In the genomic region with DNA sequence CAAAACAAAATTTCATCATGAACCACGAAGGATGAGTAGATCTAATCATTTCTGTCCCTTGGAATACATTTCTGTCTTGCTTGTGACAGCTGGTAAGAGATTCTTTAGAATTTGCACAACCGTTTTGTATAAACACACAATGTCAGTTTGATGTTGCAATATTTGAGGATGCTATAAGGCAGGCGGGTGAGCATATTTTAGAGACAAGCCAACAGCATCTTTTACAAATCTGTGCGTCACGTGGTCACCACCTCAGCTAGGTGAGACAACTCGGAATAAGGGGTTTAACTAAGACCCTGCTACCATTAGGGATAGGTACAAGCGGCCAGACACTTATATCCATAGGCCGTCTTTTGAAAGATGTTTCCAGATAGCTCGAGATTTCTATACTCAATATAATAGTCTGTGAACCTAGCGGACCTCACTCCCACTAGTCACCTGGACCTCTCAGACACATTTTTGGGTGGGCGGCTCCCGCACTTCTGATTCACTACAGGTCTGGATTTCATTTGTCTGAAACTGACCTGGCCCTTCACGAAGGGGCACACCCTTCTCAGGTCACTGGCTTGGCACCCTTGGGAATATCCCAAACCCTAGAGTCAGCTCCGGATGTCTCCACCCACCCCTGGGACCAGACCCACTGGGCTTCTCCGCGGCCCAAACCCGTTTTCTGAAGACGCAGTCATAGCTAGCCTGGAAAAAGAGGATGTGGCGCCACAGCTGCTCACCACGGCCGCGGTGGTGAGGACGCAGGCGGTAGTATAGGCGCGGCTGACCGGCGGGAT, we compare ENCODE assay signal across 8 mouse cellular contexts. TPM values are rescaled to one million over a fixed set of nuclear protein-coding genes. Genes with fewer than 3 reads are reported as not detected.
DNase-seq lines count a peak whose midpoint lies in the region; ATAC-seq and TF ChIP-seq lines count a peak whose summit lies in the region.

No protein-coding gene starts in this region.

- TF ChIP-seq EP300 in CH12.LX (IDR thresholded peaks at IDR 0.05; ENCODE audit: low read length), result peak; percentile 46; the same call in 1 of the 2 replicates

- peak overlapping the region; percentile 28 to 53; a peak in 3 of 4 replicates for H3K27ac ChIP-seq in heart, embryonic 14.5 days (replicated peaks in 1 of 2; ENCODE audit: control insufficient read depth in 1 of 2, insufficient read depth in 1 of 2, low read depth in 2 of 2, low read length in 2 of 2)
- H3K27ac ChIP-seq in CH12.LX (ENCODE audit: insufficient read depth, low read depth), result peak overlapping the region; percentile 71
- no peak overlapping the region for H3K27ac ChIP-seq in forebrain, embryonic 11.5 days (ENCODE audit: low read depth, low read length)
- peak overlapping the region; percentile 76 for H3K27ac ChIP-seq in liver, embryonic 13.5 days

- H3K27me3 ChIP-seq in heart, embryonic 14.5 days (ENCODE audit: control insufficient read depth, insufficient read depth, low read length), result no peaks in the 10 kb centered on the region
- no peaks in the 10 kb centered on the region for H3K27me3 ChIP-seq in CH12.LX (replicated peaks)
- no peaks in the 10 kb centered on the region for H3K27me3 ChIP-seq in forebrain, embryonic 11.5 days (ENCODE audit: control insufficient read depth, insufficient read depth, low read length)
- no peaks in the 10 kb centered on the region for H3K27me3 ChIP-seq in liver, embryonic 13.5 days

- no peak for TF ChIP-seq RAD21 in CH12.LX (IDR thresholded peaks at IDR 0.05; ENCODE audit: low read depth, low read length)

- no peaks in the 10 kb centered on the region for H3K9me3 ChIP-seq in heart, embryonic 14.5 days (ENCODE audit: control insufficient read depth, low read length)
- H3K9me3 ChIP-seq in CH12.LX (replicated peaks; ENCODE audit: low read length), result no peaks in the 10 kb centered on the region
- no peaks in the 10 kb centered on the region for H3K9me3 ChIP-seq in forebrain, embryonic 11.5 days (ENCODE audit: control insufficient read depth, low read length)
- H3K9me3 ChIP-seq in liver, embryonic 13.5 days (replicated peaks), result no peaks in the 10 kb centered on the region

- H3K4me2 ChIP-seq in heart, embryonic 14.5 days (ENCODE audit: low read length), result peak overlapping the region; percentile 74
- peak overlapping the region; percentile 91 for H3K4me2 ChIP-seq in CH12.LX (ENCODE audit: insufficient read depth, low read depth, poor library complexity, severe bottlenecking)
- H3K4me2 ChIP-seq in forebrain, embryonic 11.5 days (ENCODE audit: low read depth, low read length, severe bottlenecking), result peak overlapping the region; percentile 73
- peak overlapping the region; percentile 82 for H3K4me2 ChIP-seq in liver, embryonic 13.5 days

- TF ChIP-seq CTCF in CH12.LX (conservative IDR thresholded peaks at IDR 0.05 in 1 of 2, IDR thresholded peaks at IDR 0.05 in 1 of 2; ENCODE audit: low read depth in 2 of 2, low read length in 2 of 2), result no peak

- peak overlapping the region; percentile 81 for H3K9ac ChIP-seq in heart, embryonic 14.5 days (ENCODE audit: low read length)
- peak overlapping the region; percentile 93 for H3K9ac ChIP-seq in CH12.LX (ENCODE audit: insufficient read depth, low read depth)
- peak overlapping the region; percentile 89 for H3K9ac ChIP-seq in forebrain, embryonic 11.5 days (ENCODE audit: low read length)
- H3K9ac ChIP-seq in liver, embryonic 13.5 days, result peak overlapping the region; percentile 85

- no peak for TF ChIP-seq POLR2A in CH12.LX (IDR thresholded peaks at IDR 0.05; ENCODE audit: low read depth, low read length)

- no peak for DNase-seq in heart, postnatal 36 days
- no peak for DNase-seq in CH12.LX (ENCODE audit: extremely low read depth)
- no peak for DNase-seq in forebrain, embryonic 11.5 days (ENCODE audit: low spot score)
- DNase-seq in liver, embryonic 13.5 days, result no peak
- no peak for DNase-seq in embryo, embryonic 11 days
- DNase-seq in thymus, postnatal 0 days (ENCODE audit: low spot score), result no peak
- no peak for DNase-seq in gastrocnemius, adult 8-10 months (ENCODE audit: low spot score in 2 of 2)

- peaks cover 0 to 18% of the 10 kb centered on the region in 2 experiments; a peak in 2 of 4 replicates for H3K4me1 ChIP-seq in heart, embryonic 14.5 days (ENCODE audit: control insufficient read depth in 2 of 2, insufficient read depth in 2 of 2, low read length in 2 of 2)
- peaks cover 8 to 62% of the 10 kb centered on the region in 2 experiments for H3K4me1 ChIP-seq in CH12.LX (ENCODE audit: control insufficient read depth in 1 of 2, insufficient read depth in 2 of 2)
- peaks cover 14% of the 10 kb centered on the region; the same call in 1 of the 2 replicates for H3K4me1 ChIP-seq in forebrain, embryonic 11.5 days (replicated peaks; ENCODE audit: control insufficient read depth, insufficient read depth, low read length)
- H3K4me1 ChIP-seq in liver, embryonic 13.5 days (replicated peaks), result peaks cover 53% of the 10 kb centered on the region

- H3K4me3 ChIP-seq in heart, embryonic 14.5 days (ENCODE audit: control insufficient read depth in 1 of 2, insufficient read depth in 1 of 2, low read depth in 1 of 2, low read length in 2 of 2), result peak overlapping the region; percentile 61 to 69
- peak overlapping the region; percentile 80 to 92 (median 87) for H3K4me3 ChIP-seq in CH12.LX (replicated peaks in 1 of 3; ENCODE audit: low read depth in 2 of 3, low read length in 2 of 3, poor library complexity in 1 of 3)
- peak overlapping the region; percentile 86 for H3K4me3 ChIP-seq in forebrain, embryonic 11.5 days (ENCODE audit: low read depth, low read length)
- H3K4me3 ChIP-seq in liver, embryonic 13.5 days (replicated peaks), result peak overlapping the region; percentile 82

- WGBS in heart, embryonic 14.5 days, result 5% methylated on average over 28 of the region's 28 CpGs
- 7% methylated on average over 28 of the region's 28 CpGs for WGBS in forebrain, embryonic 11.5 days
- WGBS in liver, embryonic 13.5 days (ENCODE audit: insufficient replicate concordance), result 5% methylated on average over 28 of the region's 28 CpGs

- dilution Hi-C loops in CH12.LX (cut with MboI; ENCODE audit: extremely low pct_ligation_motif_present, extremely low pct_unique_long_range_greater_than_20kb, low sequenced_read_pairs), result no loop called here

- peaks cover 77% of the 10 kb centered on the region for H3K79me2 ChIP-seq in CH12.LX (replicated peaks; ENCODE audit: control insufficient read depth, extremely low read depth, insufficient read depth, poor library complexity, severe bottlenecking)

- intact Hi-C loops in heart, postnatal 36 days (cut with DNase I), result loop anchor here (2.0 kb wide), 1 partner anchor 14 kb away; a partner anchor contains a TSS

- peaks cover 28% of the 10 kb centered on the region for H3K36me3 ChIP-seq in heart, embryonic 14.5 days (ENCODE audit: control insufficient read depth, insufficient read depth, low read length)
- H3K36me3 ChIP-seq in CH12.LX (replicated peaks in 1 of 2; ENCODE audit: control insufficient read depth in 1 of 2, insufficient read depth in 1 of 2, low read length in 1 of 2), result peaks cover 14 to 60% of the 10 kb centered on the region in 2 experiments
- peaks cover 4% of the 10 kb centered on the region for H3K36me3 ChIP-seq in forebrain, embryonic 11.5 days (ENCODE audit: control insufficient read depth, insufficient read depth, low read length)
- peaks cover 30% of the 10 kb centered on the region for H3K36me3 ChIP-seq in liver, embryonic 13.5 days

- in situ Hi-C loops in CH12.LX (cut with MboI; ENCODE audit: low pct_ligation_motif_present, low pct_unique_long_range_greater_than_20kb, low sequenced_read_pairs), result no loop called here

- ATAC-seq in heart, embryonic 14.5 days (ENCODE audit: insufficient number of reproducible peaks, insufficient read depth, low FRiP score, low read depth), result peak; percentile 13; the same call in 1 of the 2 replicates
- peak; percentile 42 for ATAC-seq in forebrain, embryonic 11.5 days (replicated peaks; ENCODE audit: low FRiP score)
- ATAC-seq in liver, embryonic 13.5 days (ENCODE audit: low read depth), result peak; percentile 9

RNA-seq across cellular contexts. Expression of a gene that starts 0.8 kb away (rescaled TPM):
- polyA plus RNA-seq in heart, embryonic 14.5 days (2014; fragmentation: Nextera tagmentation; extraction: Ambion mirVana), result 17.2 and 18.2 TPM in 2 replicates
- total RNA-seq in heart, postnatal 36 days (2021), result 1 to 10 TPM; 6.5 to 6.9 TPM
- total RNA-seq in CH12.LX (2012; rRNA removed) (23.4 and 32.7 TPM in 2 replicates), CH12.LX (2014; rRNA removed) (36.3 and 38.1 TPM in 2 replicates)
- 35.6 and 37.9 TPM in 2 replicates for polyA plus RNA-seq in CH12.LX (2012; ENCODE audit: insufficient read length, low read depth)
- 62.7 and 63.1 TPM in 2 replicates for polyA plus RNA-seq in forebrain, embryonic 11.5 days (2014; fragmentation: Nextera tagmentation; extraction: Ambion mirVana)
- 22.6 and 25.4 TPM in 2 replicates for polyA plus RNA-seq in liver, embryonic 13.5 days (2015; fragmentation: Nextera tagmentation; extraction: Ambion mirVana)
- 30.5 and 32.2 TPM in 2 replicates for polyA plus RNA-seq in thymus, postnatal 0 days (2015; fragmentation: Nextera tagmentation; extraction: Ambion mirVana)
- total RNA-seq in gastrocnemius, adult 8-10 months (2022), result 1 to 10 TPM; 3.6 to 6.5 (median 4.6) TPM

RNA-seq across cellular contexts. Expression of a gene that starts 1.0 kb away (rescaled TPM):
- polyA plus RNA-seq in heart, embryonic 14.5 days (2014; fragmentation: Nextera tagmentation; extraction: Ambion mirVana), result 26.7 and 33.0 TPM in 2 replicates
- total RNA-seq in heart, postnatal 36 days (2021), result 10 to 100 TPM; 32.2 to 38.4 TPM
- 32.7 and 44.2 TPM in 2 replicates for total RNA-seq in CH12.LX (2012; rRNA removed)
- 132 TPM in 2 replicates for total RNA-seq in CH12.LX (2014; rRNA removed)
- polyA plus RNA-seq in CH12.LX (2012; ENCODE audit: insufficient read length, low read depth), result 85.9 and 95.0 TPM in 2 replicates
- 35.9 and 41.3 TPM in 2 replicates for polyA plus RNA-seq in forebrain, embryonic 11.5 days (2014; fragmentation: Nextera tagmentation; extraction: Ambion mirVana)
- 36.8 and 50.0 TPM in 2 replicates for polyA plus RNA-seq in liver, embryonic 13.5 days (2015; fragmentation: Nextera tagmentation; extraction: Ambion mirVana)
- polyA plus RNA-seq in thymus, postnatal 0 days (2015; fragmentation: Nextera tagmentation; extraction: Ambion mirVana), result 59.7 and 63.8 TPM in 2 replicates
- total RNA-seq in gastrocnemius, adult 8-10 months (2022), result 10 to 100 TPM in 3 of 4 experiments, 1 to 10 TPM in 1; 9.8 to 15.4 (median 13.4) TPM

RNA-seq across cellular contexts. Expression of a gene that starts 14.4 kb away (rescaled TPM):
- polyA plus RNA-seq in heart, embryonic 14.5 days (2014; fragmentation: Nextera tagmentation; extraction: Ambion mirVana), result 13.3 and 13.6 TPM in 2 replicates
- 10 to 100 TPM; 10.6 to 10.7 TPM for total RNA-seq in heart, postnatal 36 days (2021)
- total RNA-seq in CH12.LX (2012; rRNA removed) (34.4 and 45.8 TPM in 2 replicates), CH12.LX (2014; rRNA removed) (43.0 and 45.6 TPM in 2 replicates)
- 55.4 and 55.9 TPM in 2 replicates for polyA plus RNA-seq in CH12.LX (2012; ENCODE audit: insufficient read length, low read depth)
- 25.5 and 27.6 TPM in 2 replicates for polyA plus RNA-seq in forebrain, embryonic 11.5 days (2014; fragmentation: Nextera tagmentation; extraction: Ambion mirVana)
- 7.5 and 10.2 TPM in 2 replicates for polyA plus RNA-seq in liver, embryonic 13.5 days (2015; fragmentation: Nextera tagmentation; extraction: Ambion mirVana)
- 7.4 and 7.5 TPM in 2 replicates for polyA plus RNA-seq in thymus, postnatal 0 days (2015; fragmentation: Nextera tagmentation; extraction: Ambion mirVana)
- 10 to 100 TPM in 1 of 4 experiments, 1 to 10 TPM in 3; 6.5 to 10.2 (median 8.3) TPM for total RNA-seq in gastrocnemius, adult 8-10 months (2022)

RNA-seq across cellular contexts. Expression of a gene that starts 14.7 kb away (rescaled TPM):
- polyA plus RNA-seq in heart, embryonic 14.5 days (2014; fragmentation: Nextera tagmentation; extraction: Ambion mirVana), result 6.6 and 16.4 TPM in 2 replicates
- under 1 TPM; 0.22 to 0.44 TPM for total RNA-seq in heart, postnatal 36 days (2021)
- not detected in 2 replicates for total RNA-seq in CH12.LX (2012; rRNA removed)
- total RNA-seq in CH12.LX (2014; rRNA removed), result not detected in 2 replicates
- 0.20 TPM in 1 of 2 replicates, not detected in the other for polyA plus RNA-seq in CH12.LX (2012; ENCODE audit: insufficient read length, low read depth)
- polyA plus RNA-seq in forebrain, embryonic 11.5 days (2014; fragmentation: Nextera tagmentation; extraction: Ambion mirVana), result 95.4 and 106 TPM in 2 replicates
- 5.0 and 6.3 TPM in 2 replicates for polyA plus RNA-seq in liver, embryonic 13.5 days (2015; fragmentation: Nextera tagmentation; extraction: Ambion mirVana)
- polyA plus RNA-seq in thymus, postnatal 0 days (2015; fragmentation: Nextera tagmentation; extraction: Ambion mirVana), result 1.7 and 2.1 TPM in 2 replicates
- total RNA-seq in gastrocnemius, adult 8-10 months (2022), result under 1 TPM in 2 of 4 experiments, not detected in 2; 0.53 to 0.64 TPM

RNA-seq across cellular contexts. Expression of a gene that starts 35.8 kb away (rescaled TPM):
- 244 and 246 TPM in 2 replicates for polyA plus RNA-seq in heart, embryonic 14.5 days (2014; fragmentation: Nextera tagmentation; extraction: Ambion mirVana)
- 100 to 1,000 TPM; 226 to 228 TPM for total RNA-seq in heart, postnatal 36 days (2021)
- total RNA-seq in CH12.LX (2012; rRNA removed) (150 and 190 TPM in 2 replicates), CH12.LX (2014; rRNA removed) (298 and 320 TPM in 2 replicates)
- polyA plus RNA-seq in CH12.LX (2012; ENCODE audit: insufficient read length, low read depth), result 903 and 917 TPM in 2 replicates
- 261 and 278 TPM in 2 replicates for polyA plus RNA-seq in forebrain, embryonic 11.5 days (2014; fragmentation: Nextera tagmentation; extraction: Ambion mirVana)
- polyA plus RNA-seq in liver, embryonic 13.5 days (2015; fragmentation: Nextera tagmentation; extraction: Ambion mirVana), result 321 and 342 TPM in 2 replicates
- polyA plus RNA-seq in thymus, postnatal 0 days (2015; fragmentation: Nextera tagmentation; extraction: Ambion mirVana), result 278 and 301 TPM in 2 replicates
- 100 to 1,000 TPM; 119 to 137 (median 127) TPM for total RNA-seq in gastrocnemius, adult 8-10 months (2022)
